Mouse (Mus musculus) lung, postnatal 0 days (tissue): ENCODE results near the gene Ptprg.

Experiments used
- CTCF ChIP-seq: IDR thresholded peaks from 2 replicates; pipeline ENCODE4 v1.5.1; 2016; ENCODE audit warnings: antibody characterized with exemption, mild to moderate bottlenecking
- EP300 ChIP-seq: IDR thresholded peaks from 2 replicates; pipeline ENCODE4 v1.6.1; 2016; ENCODE audit warnings: antibody characterized with exemption, mild to moderate bottlenecking, control low read depth

- TF ChIP-seq CTCF (no peak), EP300 (no peak)
Observed at GRCm38 (mm10) chr14:12105593-12105992, 552.3 kb downstream of the Ptprg start.
